Mouse (Mus musculus) T-cell, adult 2 months (primary cell): ENCODE results near the gene Rgs12.

Experiments used
- DNase-seq: peaks from one replicate; pipeline ENCODE4 v3.0.0; 2022; ENCODE audit warnings: low spot score

The Rgs12 gene

DNA sequence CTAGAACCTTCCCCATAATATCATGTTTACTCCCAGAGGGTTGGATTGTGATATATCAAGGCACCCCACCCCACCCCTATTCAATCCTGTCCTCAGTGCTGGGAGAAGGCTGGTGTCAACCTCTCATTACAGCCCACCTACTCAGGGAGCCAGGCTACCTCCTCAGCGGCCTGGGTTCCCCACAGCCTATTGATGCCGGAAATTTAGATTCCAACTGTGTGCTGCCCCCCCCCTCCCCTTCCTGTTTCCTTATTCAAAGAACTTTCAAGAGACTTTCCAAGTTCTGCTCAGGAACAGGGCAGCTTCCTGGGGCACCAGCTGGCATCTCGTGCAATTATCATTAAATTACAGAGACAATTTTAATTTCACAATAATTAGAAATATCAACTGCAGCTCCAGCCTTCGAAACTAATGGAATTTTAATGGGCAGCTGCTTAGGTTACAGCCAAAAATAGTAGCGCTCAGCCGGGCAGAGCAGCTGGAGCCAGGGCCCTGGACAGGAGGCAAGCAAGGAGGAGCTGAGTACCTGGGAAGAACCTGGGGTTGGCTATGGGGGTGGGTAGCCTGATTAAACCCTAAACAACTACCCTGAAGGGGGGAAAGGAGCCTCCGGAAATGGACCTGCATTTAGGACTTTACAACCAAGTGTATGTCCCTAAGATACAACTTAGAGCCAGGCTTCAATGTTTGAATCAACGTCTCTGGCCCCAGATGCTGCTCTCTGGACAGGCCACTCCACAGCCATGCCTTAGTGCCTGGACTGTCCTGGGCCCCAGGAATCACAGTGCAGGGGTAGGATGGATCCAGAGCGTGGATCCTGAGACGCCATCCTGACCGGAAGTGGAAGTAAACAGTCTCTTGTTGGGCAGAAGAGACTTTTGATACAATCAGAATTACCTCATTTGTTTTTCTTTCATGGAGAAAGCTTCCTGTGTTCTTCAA, 17.5 kb upstream of the Rgs12 start:
- DNase-seq = no peak

DNA sequence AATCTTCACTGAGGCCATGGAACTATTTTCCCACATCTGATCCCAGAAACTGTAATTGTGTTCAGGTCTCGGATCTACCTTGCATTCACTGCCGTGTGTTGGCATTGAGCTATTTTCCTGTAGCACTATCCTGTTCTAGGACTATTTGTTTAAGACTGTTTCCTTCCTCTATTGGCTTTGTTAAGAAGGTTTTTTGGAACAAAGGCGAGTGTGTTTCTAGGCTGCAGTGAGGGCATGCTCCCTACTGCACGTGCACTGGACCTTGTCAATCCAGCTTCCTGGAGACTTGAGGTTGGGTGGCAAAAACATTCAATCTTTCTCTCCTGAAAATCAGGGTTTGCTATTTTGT, 16.8 kb upstream of the Rgs12 start:
- no peak for DNase-seq

DNA sequence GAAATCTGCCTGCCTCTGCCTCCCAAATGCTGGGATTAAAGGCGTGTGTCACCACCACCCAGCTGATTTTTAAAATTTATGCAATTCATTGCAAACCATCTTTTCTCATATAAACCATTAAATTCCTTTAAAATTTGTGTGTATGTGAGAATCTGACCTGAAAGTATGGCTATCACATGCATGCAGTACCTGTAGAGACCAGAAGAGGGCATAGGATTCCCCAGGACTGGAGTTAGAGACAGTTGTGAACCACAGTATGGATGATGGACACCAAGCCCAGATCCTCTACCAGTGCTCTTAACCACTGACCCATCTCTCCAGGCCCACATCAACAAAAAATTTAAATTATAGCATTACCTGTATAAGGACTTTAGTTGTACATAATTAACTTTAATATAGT, 15.8 kb upstream of the Rgs12 start:
- no peak for DNase-seq

DNA sequence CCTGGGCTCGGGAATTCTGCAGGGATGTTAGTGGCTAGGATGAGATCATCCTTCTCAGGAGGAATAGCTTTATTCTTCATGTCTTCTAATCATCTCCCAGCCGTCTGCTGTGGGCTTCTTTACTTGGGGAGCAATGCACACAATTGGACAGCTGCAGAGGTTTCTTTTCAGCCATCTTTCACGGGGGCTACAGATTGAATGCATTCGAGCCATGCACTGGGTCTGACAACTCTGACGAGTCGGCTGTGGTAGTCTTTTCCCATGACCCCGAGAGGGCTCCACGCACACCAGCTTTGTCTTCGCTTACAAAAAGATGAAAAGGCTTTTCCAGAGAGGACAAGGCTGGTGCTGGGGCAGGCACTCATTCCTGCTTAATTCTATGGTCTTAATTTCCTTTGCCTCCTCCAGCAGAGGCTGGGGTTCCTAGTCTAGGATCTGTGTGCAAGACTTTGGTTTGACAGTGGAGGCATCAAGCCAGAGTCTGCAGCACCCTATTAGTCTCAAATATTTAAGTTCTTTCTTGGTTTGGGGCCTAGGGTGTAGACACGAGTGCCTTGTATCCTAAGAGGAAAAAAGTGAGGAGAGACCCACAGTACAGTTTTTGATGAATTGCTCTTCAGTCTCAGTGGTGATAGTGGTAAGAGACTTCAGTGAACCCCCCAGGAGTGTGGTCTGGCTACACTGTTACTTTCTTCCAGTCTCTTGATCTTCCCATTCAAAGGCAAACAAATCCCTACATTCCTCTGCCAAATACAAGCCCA, 7.4 kb upstream of the Rgs12 start:
- no peak for DNase-seq

DNA sequence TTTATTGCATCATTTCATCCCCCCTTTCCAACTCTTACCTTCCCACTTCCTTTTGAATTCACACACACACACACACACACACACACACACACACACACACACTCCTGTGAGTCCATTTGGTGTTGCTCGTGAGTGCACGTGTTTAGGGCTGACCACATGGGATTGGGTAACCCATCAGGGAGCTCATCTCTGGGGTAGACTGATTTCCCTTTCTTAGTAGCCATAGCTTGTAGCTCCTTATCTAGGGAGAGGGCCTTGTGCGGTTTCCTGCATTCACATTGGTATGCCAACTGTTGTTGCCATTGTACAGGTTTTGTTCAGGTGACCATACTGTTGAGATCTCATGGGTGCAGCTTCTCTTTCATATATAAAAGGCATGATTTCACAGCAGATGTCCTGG, 5.8 kb upstream of the Rgs12 start:
- DNase-seq = no peak

DNA sequence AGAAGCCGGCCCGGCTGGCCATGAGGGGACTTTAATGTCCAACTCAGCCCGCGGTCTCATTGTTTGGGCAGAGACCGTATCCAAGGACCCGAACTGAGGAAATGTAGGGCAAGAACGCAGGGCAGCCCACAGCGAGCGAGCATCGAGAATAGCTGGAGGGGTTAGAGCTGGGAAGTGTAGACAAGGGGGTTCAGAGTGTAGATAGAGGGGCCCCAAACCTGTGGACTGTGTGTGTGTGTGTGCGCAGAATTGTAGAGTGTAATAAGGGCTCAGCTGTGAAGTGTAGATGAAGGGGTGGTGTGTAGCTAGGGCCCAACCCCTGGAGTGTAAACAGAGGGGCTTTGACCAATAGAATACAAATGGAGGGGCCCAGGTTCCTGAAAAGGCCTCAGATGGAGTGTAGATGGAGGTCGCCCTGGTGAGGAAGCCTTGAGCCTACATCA, 545 bp downstream of the Rgs12 start:
- no peak for DNase-seq

DNA sequence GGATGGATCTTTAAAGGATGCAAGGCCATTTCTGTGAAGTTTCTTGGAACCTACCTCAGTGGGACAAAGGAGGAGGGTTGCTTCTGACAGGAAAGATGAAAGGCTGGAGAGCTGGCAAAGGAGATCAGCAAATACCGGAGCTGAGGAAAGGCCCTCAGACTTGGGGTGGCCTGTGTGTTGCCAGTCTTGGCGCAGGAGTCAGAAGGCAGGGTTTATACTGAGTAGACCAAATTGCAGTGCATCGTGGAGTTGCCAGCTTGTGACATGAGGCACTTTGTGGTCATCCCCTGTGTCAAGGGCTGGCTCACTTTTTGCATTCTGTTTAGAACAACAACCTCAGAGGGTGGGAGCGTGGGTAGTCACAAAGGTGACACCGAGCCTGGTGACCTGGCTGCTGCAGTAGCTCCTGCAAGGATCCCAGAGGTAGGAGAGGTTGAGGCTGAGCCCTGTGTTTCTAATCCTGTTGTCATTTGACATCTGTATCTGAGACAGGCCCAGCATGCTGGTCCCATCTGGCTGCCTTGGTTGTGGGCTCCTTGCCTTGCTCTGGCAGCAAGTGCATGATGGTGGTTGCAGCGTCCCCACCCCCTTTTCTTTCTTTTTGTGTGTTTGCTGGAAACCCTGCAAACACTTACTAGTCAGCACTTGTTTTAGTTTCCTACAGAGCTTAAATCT, 1.4 kb downstream of the Rgs12 start:
- no peak for DNase-seq

DNA sequence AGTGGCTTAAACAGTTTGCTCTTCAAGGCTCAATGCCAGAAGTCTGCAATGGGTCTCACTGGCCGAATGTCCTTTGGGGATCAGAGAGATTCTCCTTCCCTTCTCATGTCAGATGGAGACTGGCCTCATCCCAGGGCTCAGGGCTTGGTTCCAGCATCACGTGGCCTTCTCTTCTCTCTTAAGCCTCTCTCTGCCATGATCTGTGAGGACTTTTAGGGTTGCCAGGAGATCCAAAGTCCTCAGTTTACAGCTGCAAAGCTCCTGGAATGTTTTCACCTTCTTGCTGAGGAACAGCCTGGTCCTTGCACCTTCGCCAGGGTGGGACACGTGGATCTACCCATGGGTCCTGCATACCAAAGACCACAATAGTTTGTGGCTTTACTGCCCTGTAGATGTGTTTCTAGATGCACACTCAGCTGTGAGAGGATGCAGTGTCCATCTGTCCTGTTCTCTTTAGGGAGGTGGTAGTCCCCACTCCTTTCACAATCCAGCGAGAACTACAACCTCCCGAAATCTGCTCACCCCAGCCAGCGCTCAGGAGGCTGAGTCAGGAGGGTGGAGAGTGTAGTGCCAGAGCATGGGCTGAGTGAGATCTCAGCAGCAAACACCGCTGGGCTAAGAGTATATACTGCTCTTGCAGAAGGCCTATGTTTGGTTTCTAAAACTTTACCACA, 2.1 kb downstream of the Rgs12 start:
- DNase-seq = no peak

DNA sequence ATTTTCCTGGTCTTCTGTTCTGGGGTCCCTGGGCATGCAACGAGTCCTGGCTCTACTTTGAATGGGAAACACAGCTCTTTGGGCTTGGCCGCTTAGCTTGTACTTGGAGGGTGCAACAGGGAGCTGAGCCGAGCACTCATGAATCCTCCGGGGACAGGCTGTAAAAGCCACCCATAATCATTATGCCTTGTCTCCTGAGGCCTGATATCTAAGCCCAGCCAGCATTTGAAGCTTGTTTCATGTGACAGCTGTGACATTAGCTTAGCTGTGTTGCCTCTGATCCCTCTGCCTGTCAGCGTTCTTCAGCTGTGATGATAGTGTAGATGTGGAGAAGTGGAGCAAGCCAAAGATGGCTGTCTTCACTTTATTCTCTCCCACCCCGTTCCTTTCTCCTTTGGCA, 5.3 kb downstream of the Rgs12 start:
- no peak for DNase-seq

DNA sequence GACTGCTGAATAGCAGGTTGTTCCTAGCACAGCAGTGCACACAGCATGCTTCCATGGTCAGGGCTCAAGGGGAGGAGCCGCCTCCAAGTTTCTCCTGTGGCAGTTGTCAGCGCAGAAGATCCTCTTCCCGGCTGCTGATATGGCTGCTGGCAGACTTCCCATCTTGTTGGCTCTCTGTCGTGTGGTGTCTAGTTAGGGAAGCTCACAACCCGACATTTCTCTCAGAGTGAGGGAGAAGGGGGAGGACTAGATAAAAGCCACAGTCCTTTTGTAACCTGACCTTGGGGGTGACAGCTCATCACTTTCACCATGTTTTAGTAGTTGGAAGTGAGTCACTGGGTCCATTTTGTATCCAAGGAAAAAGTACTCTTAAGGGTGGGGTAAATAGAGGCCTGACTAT, 6.4 kb downstream of the Rgs12 start:
- DNase-seq = no peak

DNA sequence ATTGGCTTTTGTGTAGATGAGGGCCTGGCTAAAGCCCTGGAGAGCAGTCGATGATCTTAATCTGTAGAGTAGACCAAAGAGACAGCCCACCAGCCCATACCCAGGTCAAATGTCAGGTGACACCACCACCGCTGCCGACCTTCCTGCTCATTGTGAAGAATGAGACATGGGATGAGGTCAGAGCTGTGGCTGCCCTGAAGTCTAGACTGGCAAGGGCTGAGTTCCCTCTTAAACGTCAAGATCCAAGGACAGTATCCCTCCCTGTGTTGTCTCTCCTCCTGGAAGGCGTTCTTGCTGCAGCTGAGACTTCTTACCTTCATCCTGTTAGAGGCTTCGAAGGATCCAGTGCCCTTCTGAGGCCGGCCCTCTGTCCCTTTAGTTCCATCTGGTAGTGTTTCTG, 6.9 kb downstream of the Rgs12 start:
- no peak for DNase-seq

DNA sequence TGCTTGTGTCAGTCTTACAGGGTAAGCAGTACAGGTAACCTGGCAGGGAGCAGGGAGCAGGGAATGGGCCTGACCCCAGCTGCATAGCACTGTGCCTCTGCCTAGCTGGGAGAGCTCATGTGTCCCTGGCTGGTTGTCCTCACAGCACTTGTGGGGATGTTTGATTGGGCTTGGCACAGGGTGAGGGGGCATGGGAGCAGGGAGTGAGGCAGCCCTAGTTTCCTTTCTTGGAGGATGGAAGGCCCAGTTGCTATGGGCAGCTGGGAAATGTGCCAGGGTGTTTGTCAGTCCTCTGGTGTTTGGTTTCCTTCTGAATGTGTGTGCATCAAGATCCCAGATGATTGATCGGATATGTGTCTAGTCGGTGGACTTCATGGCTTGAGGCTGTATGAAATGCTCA, 7.8 kb downstream of the Rgs12 start:
- DNase-seq = no peak

DNA sequence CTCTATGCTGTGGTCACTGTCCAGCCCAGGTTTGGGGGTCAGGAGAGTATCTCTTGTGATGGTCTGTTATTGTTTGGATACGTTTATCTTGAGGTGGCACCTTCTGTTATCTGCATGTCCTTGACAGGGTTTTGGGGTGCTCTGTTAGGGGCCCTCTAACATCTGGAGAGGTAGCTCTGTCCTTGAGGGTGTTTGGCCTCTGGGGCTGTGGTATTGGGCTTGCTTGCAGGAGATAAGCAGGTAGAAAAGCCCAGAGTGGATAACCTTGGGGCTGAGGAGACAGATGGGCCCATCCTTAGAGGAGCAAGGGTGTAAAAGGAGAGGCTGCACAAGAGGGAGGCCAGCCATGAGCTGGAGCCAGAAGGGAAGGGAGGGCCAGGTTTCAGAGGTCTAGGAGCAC, 10.8 kb downstream of the Rgs12 start:
- no peak for DNase-seq

DNA sequence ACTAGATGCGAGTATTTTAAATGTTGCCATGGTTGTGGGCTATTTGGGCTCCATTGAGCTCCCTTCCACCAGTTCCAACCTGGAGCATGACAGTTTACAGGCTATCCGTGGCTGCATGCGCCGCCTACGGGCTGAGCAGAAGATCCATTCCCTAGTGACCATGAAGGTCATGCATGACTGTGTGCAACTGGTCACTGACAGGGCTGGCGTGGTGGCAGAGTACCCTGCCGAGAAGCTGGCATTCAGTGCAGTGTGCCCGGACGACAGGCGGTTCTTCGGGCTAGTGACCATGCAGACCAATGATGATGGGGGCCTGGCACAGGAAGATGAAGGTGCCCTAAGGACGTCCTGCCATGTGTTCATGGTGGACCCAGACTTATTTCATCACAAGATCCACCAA, 16.3 kb downstream of the Rgs12 start:
- DNase-seq = no peak

DNA sequence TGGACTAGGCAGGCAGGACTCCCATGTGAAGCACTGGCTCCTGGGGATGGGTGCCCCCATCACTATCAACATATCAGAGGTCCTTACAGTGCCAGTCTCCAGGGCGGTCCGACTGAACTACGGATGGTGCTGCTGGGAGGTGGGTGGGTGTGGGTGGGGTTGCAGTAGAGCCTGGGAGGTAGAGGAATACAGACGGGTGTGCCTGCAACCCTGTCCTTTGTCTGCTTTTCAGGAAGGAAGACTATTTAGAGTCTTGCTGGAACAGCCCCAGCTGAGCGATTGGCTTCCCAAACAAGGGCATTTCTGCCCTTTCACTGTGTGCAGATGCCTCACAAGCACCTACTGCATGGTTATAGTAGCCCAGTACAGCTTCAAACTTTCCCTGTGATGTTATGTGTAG, 19.1 kb downstream of the Rgs12 start:
- no peak for DNase-seq

DNA sequence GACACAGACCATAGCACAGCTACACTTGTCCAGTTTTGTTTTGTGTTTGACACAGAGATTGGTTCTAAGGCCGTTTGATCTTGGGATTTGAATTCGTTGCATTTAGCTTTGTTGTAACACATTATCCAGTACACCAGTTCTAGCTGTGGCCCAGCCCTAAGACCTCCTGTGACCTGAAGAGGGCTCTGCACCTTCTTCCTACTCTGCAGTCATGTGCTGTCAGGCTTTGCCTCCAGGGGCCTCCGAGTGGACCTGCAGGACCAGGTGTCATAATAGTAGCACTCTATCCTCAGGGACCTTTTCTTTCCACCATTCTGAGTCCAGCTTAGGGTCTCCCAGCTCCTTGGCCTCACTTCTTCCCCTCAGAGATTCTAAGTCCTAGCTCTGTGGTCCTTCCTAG, 23.2 kb downstream of the Rgs12 start:
- no peak for DNase-seq

DNA sequence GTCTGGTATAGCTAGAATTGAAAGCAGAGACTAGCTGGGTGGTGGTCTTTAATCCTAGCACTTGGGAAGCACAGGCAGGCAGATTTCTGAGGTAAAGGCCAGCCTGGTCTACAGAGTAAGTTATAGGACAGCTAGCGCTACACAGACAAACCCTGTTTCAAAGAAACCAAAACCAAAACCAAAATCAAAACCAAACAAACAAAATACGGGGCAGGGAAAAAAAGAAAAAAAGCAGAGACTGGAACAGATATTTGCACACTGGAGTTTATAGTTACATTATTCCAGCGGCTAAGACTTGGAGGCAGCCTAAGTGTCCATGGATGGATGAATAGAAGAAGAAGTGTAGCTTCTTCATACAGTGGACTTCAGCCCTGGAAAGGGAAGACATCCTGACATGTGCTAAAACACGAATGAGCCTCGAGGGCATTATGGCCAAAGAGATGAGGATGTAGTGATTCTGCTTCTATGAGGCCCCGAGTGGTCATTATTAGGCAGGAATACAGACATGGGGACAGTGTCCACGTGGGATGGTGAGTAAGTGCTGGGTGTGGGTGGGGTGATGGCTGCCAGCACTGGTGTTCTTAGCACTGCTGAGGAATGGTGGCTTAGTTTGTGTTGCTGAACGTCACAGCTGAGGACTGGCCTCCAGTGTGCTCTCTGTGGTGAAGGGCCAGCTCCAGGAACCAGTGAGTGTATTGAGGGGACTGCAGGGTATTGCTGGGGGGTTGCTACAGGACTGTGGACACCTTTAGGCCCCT, 24.5 kb downstream of the Rgs12 start:
- no peak for DNase-seq

DNA sequence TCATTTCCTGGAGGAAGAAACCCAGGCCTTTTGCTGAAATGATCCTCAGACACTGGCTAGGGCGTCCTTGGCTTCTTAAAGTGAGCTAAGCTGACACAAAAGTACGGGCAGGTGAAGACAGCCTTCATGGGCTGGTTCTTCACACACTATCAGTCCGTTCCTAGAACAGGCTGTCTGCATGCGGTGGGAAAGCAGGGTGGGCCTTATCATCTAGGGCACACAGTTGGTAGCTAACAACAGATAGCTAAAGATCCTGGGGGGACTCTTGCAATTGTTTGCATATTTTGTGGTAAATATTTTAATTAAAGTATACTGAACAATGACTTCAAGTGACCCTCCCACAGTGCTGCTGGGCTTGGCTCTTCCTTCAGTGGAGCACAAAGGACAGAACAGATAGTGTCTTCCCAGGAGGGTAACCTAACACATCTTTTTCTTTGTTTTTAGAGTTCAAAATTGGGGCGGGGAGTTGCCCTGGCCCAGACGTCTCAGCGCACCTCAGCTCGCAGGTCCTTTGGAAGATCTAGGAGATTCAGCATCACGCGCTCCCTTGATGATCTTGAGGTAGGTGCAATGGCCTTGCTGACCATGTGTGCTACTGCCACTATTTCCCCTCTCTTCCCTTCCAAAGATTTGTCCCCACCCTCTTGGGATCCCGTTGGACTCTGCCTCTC, 25.7 kb downstream of the Rgs12 start:
- no peak for DNase-seq

DNA sequence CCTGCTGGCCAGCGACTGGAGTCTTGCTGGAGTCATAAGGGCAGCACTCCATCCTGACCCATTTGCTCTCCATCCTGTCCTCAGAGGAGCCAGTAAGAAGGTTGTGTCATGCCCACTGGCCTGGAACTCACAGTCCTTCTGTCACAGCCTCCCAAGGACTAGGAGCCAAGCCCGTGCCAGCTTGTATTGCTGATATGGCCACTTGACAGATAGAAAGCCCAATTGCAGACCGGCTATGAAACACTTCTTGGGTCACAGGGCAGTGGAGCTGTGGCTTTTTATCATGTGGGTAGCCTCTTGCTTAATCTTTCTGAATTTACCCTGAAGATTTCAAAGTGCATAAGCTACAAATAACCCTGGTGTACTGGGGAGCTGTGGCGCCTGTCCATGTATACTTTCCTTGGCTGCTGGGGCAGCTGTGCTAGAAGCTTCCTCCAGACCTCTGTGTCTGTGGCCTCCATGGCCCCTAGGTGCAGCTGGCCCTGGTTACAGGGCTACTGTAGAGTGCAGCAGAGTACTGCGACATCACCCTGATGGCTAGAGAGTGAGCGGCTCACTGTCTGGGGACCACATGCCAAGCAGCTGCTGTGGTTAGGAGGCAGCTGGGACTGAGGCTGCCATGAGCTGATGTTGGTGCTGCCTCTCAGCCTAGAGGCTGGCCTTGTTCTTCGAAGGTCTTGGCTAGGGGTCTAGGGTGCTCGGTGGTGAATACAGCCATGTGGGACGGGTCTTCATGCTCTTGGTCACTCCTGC, 27.5 kb downstream of the Rgs12 start:
- DNase-seq = no peak

DNA sequence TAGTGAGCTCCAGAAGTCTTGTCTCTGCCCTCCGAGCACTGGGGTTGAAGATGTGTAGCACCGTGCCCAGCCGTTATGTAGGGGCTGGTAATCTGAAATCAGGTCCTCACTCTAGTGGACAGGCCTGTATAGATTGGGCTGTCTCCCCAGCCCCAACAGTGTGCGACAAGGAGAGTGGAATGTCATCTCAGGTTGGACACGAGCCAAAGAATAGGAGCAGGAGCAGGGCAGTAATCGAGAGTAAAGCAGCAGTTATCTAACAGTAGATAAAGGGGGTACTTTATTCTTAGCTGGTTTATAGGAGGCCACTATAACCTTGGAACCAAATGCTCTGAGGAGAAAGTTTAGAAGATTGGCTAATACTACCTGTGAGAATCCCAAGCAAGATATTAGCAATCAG, 30.9 kb downstream of the Rgs12 start:
- DNase-seq = no peak
